Mouse (Mus musculus) ES-E14 (cell line): ENCODE results near the gene Gnat2. TPM values are rescaled to one million over a fixed set of nuclear protein-coding genes. Genes with fewer than 3 reads are reported as not detected.

Experiments
- DNase-seq: peaks from one replicate; pipeline ENCODE4 v3.0.0-alpha.2; 2013; ENCODE audit warnings: low read depth, low spot score
- H3K27ac ChIP-seq: 2 replicates; pipeline ENCODE4 v1.5.1; 2012; ENCODE audit warnings: low read depth, mild to moderate bottlenecking, low read length, moderate library complexity, mixed read lengths; ENCODE audit not compliant: poor library complexity, insufficient read depth, severe bottlenecking
- H3K36me3 ChIP-seq: 2 replicates; pipeline ENCODE4 v1.6.1; 2012; ENCODE audit warnings: mild to moderate bottlenecking, low read length, moderate library complexity, mixed read lengths; ENCODE audit not compliant: control insufficient read depth, poor library complexity, insufficient read depth, severe bottlenecking
- H3K4me1 ChIP-seq, 2 experiments: fragments of 150-350 bp in 1 of 2; sonication (generic) in 1 of 2; 2 replicates each; pipeline ENCODE4 v1.6.1; 2012; ENCODE audit warnings: low read length in 2 of 2, mild to moderate bottlenecking in 1 of 2, mixed read lengths in 1 of 2; ENCODE audit not compliant: control insufficient read depth in 2 of 2, insufficient read depth in 2 of 2, poor library complexity in 1 of 2
- H3K4me3 ChIP-seq, 2 experiments: fragments of 150-350 bp in 1 of 2; sonication (generic) in 1 of 2; 2 replicates each; pipeline ENCODE4 v1.5.1; 2012; ENCODE audit warnings: low read length in 2 of 2, low read depth in 1 of 2, mild to moderate bottlenecking in 1 of 2, mixed read lengths in 1 of 2; ENCODE audit not compliant: insufficient read depth in 1 of 2, poor library complexity in 1 of 2, severe bottlenecking in 1 of 2
- H3K9ac ChIP-seq: 2 replicates; pipeline ENCODE4 v1.6.1; 2012; ENCODE audit warnings: low read depth, mild to moderate bottlenecking, low read length, mixed read lengths; ENCODE audit not compliant: poor library complexity, insufficient read depth, severe bottlenecking
- H3K9me3 ChIP-seq: fragments of 150-350 bp; sonication (generic); 2 replicates; pipeline ENCODE4 v1.6.1; 2012; ENCODE audit warnings: low read depth, mild to moderate bottlenecking, low read length; ENCODE audit not compliant: control insufficient read depth, insufficient read depth
- CHD2 ChIP-seq: IDR thresholded peaks from 2 replicates; pipeline ENCODE4 v1.6.1; 2014; ENCODE audit warnings: mild to moderate bottlenecking, low read depth, low read length, inconsistent platforms
- HCFC1 ChIP-seq: IDR thresholded peaks from 2 replicates; pipeline ENCODE4 v1.6.1; 2012; ENCODE audit warnings: low read length, inconsistent platforms, borderline replicate concordance; ENCODE audit not compliant: insufficient read depth
- MAFK ChIP-seq: IDR thresholded peaks from 2 replicates; pipeline ENCODE4 v1.6.1; 2014; ENCODE audit warnings: mild to moderate bottlenecking, low read depth, low read length, inconsistent platforms; ENCODE audit not compliant: insufficient read depth
- ZC3H11A ChIP-seq: IDR thresholded peaks from 2 replicates; pipeline ENCODE4 v1.6.1; 2012; ENCODE audit warnings: low read depth, mild to moderate bottlenecking, inconsistent platforms, low read length, borderline replicate concordance
- ZNF384 ChIP-seq: IDR thresholded peaks from 2 replicates; pipeline ENCODE4 v1.6.1; 2012; ENCODE audit warnings: low read depth, low read length, inconsistent platforms
- in situ Hi-C, 2 experiments: fragments of 600-800 bp; cut with MboI; formaldehyde crosslinking; loops; one replicate each; pipeline ENCODE4 v1.15.1; 2025; ENCODE audit warnings: low sequenced_read_pairs in 2 of 2, inconsistent platforms in 1 of 2; ENCODE audit not compliant: unreplicated experiment in 2 of 2
- total RNA-seq: library from RNA; depleted of rRNA; stranded (reverse); fragments of 300-350 nt; gene quantifications from 2 replicates; pipeline ENCODE4 v1.2.3, GENCODE M21; 2012

Gene Gnat2
- total RNA-seq, 1 experiment, result 9.9 TPM

- DNase-seq, result no peak
- in situ Hi-C loops, result no loop called here
- Histone ChIP-seq H3K36me3 (peaks cover 24% of the 10 kb centered on the region), H3K4me3 (no peak overlapping the region), H3K27ac (no peak overlapping the region), H3K4me1 (no peaks in the 10 kb centered on the region), H3K9me3 (no peaks in the 10 kb centered on the region), H3K9ac (no peak overlapping the region)
- TF ChIP-seq MAFK (no peak), HCFC1 (no peak), ZNF384 (no peak), CHD2 (no peak), ZC3H11A (no peak)
Measured at GRCm38 (mm10) chr3:108112246-108112645, 19.7 kb downstream of the Gnat2 start.

- Histone ChIP-seq H3K9ac (no peak overlapping the region), H3K4me1 (no peaks in the 10 kb centered on the region), H3K36me3 (peaks cover 26% of the 10 kb centered on the region), H3K9me3 (no peaks in the 10 kb centered on the region), H3K4me3 (no peak overlapping the region), H3K27ac (no peak overlapping the region)
- DNase-seq, result no peak
- in situ Hi-C loops, result no loop called here
- no peak for TF ChIP-seq HCFC1
- TF ChIP-seq MAFK, result no peak
- no peak for TF ChIP-seq ZNF384
- no peak for TF ChIP-seq ZC3H11A
- no peak for TF ChIP-seq CHD2
Measured at GRCm38 (mm10) chr3:108112666-108113065, 20.1 kb downstream of the Gnat2 start.

GRCm38 (mm10) chr3:108113591-108114289, 21.2 kb downstream of the Gnat2 start:
- peaks cover 25% of the 10 kb centered on the region for H3K36me3 ChIP-seq
- H3K27ac ChIP-seq, result no peak overlapping the region

GRCm38 (mm10) chr3:108117465-108117864, 24.9 kb downstream of the Gnat2 start:
- no peak for TF ChIP-seq CHD2
- no peak for TF ChIP-seq HCFC1
- no peak for TF ChIP-seq ZNF384
- TF ChIP-seq MAFK, result no peak
- no peak for TF ChIP-seq ZC3H11A
- no peak overlapping the region; the same call in 1 of the 2 replicates for H3K9ac ChIP-seq
- in situ Hi-C loops, result no loop called here
- no peaks in the 10 kb centered on the region for H3K4me1 ChIP-seq
- no peak overlapping the region for H3K27ac ChIP-seq
- H3K36me3 ChIP-seq, result peaks cover 24% of the 10 kb centered on the region
- H3K4me3 ChIP-seq, result no peak overlapping the region
- DNase-seq, result no peak
- H3K9me3 ChIP-seq, result no peaks in the 10 kb centered on the region

More at GRCm38 (mm10) chr3:108113591-108114289, 21.2 kb downstream of the Gnat2 start:
- no peaks in the 10 kb centered on the region for H3K9me3 ChIP-seq
- in situ Hi-C loops, result no loop called here
- no peaks in the 10 kb centered on the region for H3K4me1 ChIP-seq
- H3K9ac ChIP-seq, result no peak overlapping the region
- TF ChIP-seq ZNF384 (no peak), HCFC1 (no peak), ZC3H11A (no peak), CHD2 (no peak), MAFK (no peak)
- H3K4me3 ChIP-seq, result no peak overlapping the region
- no peak for DNase-seq

GRCm38 (mm10) chr3:108121101-108121500, 28.5 kb downstream of the Gnat2 start:
- Histone ChIP-seq H3K9me3 (no peaks in the 10 kb centered on the region), H3K27ac (no peak overlapping the region), H3K4me3 (no peak overlapping the region), H3K36me3 (peaks cover 14% of the 10 kb centered on the region), H3K9ac (no peak overlapping the region), H3K4me1 (no peaks in the 10 kb centered on the region)
- in situ Hi-C loops, result no loop called here
- DNase-seq, result no peak
- TF ChIP-seq ZC3H11A (no peak), CHD2 (no peak), MAFK (no peak), HCFC1 (no peak)
